Mouse (Mus musculus): ENCODE measurements around the gene Sox5.

Gene Sox5

DNA sequence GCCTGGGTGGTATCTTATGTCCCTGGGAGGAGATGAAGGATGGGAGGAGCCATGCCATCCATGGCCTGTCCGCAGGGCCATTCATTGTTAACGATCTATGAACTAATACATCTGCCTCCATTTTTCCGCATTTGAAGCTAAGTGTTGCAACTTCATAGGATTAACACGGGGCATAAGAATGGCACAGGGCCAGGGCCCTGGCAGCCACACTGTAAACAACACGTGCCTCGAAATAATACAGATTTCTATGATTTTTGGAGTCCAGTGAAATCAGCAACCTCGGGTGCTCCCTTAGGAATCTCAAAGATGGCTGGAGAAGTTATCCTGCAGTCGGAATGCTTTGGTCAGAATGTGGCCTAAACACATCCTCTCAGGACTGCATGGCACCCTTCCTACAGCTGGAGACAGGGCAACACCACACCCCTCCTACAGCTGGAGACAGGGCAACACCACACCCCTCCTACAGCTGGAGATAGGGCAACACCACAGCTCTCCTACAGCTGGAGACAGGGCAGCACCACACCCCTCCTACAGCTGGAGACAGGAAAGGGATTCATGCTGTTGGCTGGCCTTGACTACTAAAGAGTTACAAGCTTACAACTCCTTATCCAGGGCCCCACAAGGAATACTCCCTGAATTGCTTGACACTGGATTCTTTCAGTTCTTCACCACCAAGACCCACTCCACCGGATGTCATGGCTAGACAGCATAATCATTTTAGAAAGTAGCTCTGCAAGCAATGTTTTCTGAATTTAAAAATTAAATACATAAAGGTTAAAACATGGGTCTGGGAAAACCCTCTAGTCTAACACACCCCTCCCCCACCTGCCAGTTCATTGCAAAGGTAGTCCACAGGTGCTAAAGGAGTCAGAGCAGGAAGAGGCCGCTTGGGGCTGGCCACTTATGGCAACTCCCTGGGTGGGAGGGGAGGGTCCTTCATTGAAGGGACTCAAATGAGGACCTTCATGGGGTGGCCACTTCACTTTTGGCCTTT is 122.4 kb downstream of the Sox5 start:
- CTCF ChIA-PET, result no interaction called here

DNA sequence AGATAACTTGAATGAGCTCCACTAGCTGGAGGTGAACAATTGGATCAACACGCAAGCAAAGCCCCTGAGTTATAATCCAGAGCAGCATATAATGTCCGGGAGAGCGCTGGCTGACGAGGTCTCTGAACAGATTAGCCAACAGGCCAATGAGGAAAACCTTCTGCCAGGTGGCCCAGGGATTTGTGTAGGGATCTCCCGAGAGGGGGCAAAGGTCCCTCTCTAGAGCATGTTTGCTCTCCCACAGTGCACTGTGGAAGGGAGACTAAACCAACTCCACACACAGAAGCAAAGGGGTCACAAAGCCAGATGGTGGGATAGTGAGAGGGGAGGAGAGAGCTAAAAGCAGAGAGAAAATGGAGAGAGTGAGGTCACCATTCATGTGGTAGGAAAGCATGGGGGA is 128.9 kb downstream of the Sox5 start:
- CTCF ChIA-PET, result interaction anchor here (0.6 kb wide), 1 partner anchor 1145 kb away, joined by 4 read pairs; no protein-coding TSS in a partner anchor

DNA sequence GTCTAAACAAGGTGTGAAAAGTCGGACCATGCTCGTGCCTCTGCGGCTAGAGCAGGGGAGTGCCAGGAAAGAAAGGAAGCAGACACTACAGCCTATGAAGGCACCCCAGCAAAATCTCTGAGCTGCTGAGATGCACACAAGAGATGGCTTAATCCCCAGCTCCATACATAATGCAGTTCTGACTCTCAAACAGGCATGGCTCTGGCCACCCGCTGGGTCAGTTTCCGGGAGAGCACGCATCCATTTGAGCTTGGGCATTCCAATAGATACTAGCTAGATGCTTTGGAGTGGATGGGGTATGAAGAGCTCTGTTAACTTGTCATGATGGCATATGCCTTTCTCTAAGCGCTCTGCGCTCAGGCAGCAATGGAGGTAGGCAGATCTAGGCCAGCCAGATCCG is 132.9 kb downstream of the Sox5 start:
- CTCF ChIA-PET, result no interaction called here

DNA sequence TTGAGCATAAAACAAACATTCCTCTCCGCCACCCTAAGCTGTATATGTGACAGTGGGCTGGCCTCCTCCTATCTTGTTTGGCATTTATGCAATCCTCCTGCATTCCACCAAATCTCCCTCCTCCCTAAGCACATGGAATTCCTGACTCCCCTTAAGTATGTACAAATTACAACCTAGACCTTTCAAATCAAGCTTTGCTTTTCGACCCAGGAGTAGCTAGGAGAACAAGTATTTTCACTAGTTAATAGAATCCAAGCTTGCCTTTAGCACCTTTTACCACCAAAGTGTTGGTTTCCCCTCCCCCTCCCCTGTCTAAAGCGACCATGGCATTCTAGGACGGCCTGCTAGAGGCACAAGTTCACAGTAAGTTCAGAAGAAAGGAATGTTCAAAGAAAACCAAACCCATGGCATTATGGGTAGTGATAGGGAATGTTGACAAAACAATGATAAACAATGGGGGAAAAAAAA is 133.6 kb downstream of the Sox5 start:
- CTCF ChIA-PET, result no interaction called here

GRCm38 (mm10) chr6:144646331-144646730 is 135.4 kb downstream of the Sox5 start:
- CTCF ChIA-PET, result interaction anchor here (0.6 kb wide), 1 partner anchor 743 kb away, joined by 7 read pairs; no protein-coding TSS in a partner anchor

GRCm38 (mm10) chr6:144645796-144646195 is 136.0 kb downstream of the Sox5 start:
- CTCF ChIA-PET, result no interaction called here

DNA sequence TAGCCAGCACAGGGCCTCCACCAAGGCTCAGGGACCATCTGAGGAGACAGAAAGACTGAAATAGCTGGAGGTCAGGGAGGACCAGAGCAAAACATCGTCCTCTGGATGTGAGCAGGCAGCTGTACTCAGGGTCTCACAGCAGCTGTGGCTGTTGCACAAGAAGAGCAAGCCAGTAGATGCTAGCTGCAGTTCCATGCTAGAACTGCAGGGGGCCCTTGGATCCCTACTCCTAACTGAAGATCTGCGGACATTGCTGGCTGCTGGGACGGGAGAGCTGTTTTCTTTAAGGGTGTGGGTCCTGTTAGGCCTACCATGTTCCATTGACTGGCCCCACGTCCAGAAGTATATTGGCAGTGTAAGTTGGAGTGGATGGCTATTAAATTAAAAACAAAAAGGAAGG is 137.1 kb downstream of the Sox5 start:
- CTCF ChIA-PET, result no interaction called here

DNA sequence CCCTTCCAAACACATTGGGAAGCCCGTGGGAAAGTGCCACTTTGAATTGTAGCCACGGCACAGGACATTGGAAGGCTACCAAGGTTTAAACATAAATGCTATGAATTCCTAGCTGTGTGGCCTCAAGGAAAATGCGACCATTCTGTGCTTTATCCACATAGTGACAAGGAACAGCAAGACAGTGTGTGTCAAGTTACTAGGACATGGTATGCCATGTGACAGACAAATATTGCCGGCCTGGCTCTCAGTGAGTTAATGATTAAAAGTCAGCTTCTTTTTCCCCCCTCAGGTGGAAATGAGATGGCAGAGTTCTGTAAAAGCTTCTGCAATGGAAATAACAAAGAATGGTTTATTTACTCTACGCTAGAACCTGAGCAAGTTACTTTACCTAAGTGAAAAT is 138.2 kb downstream of the Sox5 start:
- CTCF ChIA-PET, result no interaction called here

DNA sequence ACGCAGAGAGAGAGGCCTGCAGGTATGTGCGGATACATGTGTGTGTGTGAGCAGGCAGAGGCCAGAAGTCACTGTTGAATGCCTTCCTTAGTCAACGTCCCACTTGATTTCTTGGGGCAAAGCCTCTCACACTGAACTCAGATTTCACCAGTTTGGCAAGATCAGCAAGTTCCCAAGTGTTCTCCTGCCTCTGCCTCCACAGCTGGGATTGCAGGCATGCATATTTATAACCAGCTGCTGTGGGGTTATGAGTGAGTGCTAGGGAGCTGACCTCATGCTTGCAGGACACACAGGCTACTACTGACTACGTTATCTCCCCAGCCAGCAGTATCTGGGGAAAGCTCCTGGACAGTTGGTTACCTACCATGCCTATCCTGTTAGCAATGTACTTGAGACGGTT is 139.9 kb downstream of the Sox5 start:
- CTCF ChIA-PET, result no interaction called here

DNA sequence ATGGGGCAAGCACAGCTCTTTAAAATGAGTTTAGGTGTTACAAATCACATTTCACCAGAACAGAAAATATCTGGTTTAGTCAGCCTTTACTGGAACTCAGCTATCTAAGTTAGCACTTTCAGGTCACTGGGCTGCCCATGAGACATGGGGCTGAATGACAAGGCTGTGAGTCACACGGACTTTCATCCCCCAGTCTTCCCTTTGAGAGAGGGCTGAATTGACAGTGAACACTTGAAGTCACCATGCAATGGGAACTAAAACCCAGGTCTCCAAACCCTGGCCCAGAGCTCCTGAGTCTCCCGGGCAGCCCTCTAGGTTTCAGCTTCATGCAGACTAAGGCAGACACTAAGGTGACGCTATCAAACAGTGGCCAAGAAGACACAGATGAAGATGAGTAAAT is 141.2 kb downstream of the Sox5 start:
- CTCF ChIA-PET, result no interaction called here

DNA sequence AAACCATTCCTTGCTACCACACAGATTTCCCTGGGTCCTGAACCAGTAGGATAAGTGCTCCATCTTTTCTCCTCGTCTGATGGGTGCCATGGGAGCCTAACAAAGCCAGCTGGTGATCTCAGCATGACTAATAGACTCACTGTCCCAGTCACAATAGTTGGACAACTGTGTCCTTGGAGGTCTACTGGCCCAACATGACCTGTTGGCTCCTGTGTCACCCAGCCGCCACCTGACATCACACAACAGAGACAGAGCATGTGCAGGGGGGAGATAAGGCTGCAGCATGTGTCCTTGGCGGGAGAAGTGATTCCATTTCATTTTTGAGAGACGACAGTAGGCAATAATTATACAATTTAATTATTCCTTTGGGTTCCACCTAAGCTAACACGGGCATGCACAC is 143.2 kb downstream of the Sox5 start:
- CTCF ChIA-PET, result interaction anchor here (0.6 kb wide), 1 partner anchor 715 kb away, joined by 7 read pairs; no protein-coding TSS in a partner anchor

DNA sequence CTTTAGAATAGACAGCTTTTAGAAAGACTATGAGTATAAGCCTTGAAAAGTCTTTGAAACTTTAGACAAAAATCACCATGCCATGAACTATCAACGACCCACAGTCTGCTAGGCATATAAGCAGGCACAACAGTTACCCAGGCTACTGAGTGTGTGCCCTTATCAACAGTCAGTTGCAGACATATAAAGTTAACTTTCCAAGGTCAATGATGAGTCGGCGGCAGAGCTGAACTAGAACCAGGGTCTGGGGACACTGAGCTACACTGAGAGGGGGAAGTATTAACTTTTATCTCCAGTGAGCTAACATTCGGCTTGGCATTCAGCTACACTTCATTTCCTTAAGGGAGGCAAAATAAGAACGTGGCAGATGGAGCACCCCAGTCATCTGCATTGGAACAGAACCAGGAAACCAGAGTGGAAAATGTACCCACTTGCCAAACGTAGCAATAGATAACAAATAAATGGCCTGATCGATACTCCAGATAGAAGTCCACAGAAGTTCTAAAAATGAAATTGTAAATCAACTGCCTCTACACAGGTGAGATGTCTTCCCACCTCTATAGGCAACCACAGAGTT is 154.2 kb downstream of the Sox5 start:
- CTCF ChIA-PET, result no interaction called here

DNA sequence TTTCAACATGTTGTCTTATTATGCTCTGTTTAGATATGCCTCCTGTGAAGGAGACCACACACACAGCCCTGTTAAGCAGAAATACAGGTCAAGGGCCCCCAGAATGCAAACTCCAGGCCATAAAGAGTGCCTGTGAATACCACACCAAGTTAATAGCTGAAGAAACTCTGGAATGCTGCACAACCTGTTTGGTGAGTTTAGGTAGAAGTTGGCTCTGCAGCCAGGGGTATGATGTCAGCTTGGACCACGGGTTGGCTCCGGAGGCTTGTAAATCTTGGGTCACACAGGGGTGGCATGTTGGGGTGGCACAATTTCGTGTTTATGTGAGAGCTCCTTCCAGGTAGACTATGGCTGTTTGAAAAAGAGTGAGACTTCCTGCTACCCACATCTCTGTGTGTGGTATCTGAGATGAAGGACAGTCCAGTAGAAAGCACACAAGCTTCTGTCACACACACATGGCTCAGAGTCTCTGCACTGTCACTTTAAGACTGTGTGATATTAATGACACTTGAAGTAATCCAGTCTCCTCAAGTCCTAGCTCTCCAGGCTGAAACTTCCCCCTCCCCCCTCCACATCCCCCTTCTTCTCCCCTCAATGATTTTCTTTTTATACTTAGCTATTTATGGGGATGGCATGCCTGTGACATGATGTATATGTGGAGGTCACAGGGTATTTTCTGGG is 160.5 kb downstream of the Sox5 start:
- CTCF ChIA-PET, result interaction anchor here (0.6 kb wide), 1 partner anchor 61 kb away, joined by 4 read pairs; no protein-coding TSS in a partner anchor

DNA sequence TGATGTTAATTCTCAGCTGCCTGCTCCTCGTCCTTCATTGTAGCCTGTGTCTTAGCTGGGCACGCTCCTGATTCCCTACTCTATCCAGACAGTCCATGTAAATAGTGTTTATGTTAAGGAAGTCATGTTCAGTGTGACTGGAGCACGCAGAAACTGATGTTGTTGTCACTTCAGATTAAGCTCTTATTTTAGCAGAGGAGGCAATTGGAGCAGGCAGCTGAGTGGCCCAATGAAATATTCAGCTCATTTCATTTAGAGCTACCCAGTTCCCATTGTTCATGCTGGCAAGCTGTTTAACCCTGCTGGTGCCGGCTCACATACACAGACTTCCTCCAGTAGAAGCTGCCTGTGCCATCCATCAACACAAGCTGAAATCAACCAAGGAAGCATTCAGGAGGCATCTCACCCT is 170.4 kb downstream of the Sox5 start:
- CTCF ChIA-PET, result no interaction called here

DNA sequence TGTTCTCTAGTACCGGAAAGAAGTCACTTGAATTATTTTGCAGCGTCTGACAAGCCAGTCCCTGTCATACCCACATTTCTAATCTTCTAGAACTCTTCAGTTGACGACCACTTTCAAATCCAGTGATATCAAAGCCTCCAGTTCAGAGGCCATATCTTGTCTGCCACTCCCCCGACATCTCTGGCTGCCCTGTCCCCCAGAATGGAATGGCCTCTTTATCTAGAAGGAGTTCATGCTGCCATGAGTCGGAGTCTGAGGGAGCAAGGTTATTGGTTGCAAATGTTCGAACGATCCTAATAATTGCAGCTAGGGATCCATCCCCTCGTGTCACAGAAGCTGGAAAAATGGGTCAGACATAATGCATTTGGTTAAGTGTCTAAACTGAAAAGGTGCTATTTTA is 170.9 kb downstream of the Sox5 start:
- CTCF ChIA-PET, result no interaction called here

- CTCF ChIA-PET, result no interaction called here
Measured at GRCm38 (mm10) chr6:144602883-144603282, 178.9 kb downstream of the Sox5 start.

DNA sequence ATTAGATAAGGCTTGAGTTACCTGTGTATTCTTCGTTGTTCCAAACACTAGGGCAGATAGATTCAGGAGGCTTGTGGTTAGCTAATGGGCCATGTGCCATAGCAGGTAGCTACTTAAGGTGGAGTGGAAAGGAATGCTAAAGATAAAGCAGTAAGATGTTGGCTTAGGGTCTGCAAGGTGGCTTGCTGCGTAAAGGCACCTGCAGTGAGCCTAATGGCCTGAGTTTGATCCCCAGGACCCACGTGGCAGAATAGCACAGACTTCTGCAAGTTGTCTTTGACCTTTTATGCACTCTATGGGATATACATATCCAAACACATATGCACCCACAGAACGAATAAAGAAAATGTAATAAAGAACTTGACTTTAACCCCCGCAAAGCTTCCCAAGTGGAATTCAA is 181.4 kb downstream of the Sox5 start:
- CTCF ChIA-PET, result no interaction called here

DNA sequence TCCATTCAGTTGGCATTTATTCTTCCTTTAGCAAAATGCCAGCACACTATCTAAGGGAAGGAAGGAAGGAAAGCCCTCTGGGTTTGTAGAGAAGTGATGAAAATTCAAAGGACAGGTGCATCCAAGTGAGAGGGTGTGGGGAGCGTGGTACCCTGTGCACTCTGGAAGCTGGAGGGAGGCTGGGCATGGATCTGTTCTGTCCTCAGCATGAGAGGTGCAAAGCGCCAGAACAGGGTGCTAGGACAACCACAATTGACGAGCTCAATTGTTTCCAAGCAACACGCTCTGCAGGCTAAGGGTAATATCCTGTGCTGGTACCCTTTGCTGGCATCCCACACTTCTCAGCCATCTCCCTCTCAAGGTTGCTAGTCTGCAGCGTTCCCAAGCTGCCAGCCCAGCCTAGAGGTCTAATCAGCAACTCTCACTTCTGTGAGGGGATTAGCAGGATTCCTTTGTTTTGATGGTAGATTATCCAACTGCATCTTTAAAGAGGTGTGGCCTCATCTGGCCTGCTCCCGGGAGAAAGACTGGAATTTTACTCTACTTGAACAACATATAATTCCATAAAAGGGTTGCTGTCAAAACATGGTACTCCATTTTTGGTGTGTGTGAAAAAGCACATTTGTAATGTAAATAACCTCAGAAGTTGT is 183.3 kb downstream of the Sox5 start:
- CTCF ChIA-PET, result no interaction called here

- CTCF ChIA-PET, result no interaction called here
Measured at GRCm38 (mm10) chr6:144596536-144597210, 185.1 kb downstream of the Sox5 start.

DNA sequence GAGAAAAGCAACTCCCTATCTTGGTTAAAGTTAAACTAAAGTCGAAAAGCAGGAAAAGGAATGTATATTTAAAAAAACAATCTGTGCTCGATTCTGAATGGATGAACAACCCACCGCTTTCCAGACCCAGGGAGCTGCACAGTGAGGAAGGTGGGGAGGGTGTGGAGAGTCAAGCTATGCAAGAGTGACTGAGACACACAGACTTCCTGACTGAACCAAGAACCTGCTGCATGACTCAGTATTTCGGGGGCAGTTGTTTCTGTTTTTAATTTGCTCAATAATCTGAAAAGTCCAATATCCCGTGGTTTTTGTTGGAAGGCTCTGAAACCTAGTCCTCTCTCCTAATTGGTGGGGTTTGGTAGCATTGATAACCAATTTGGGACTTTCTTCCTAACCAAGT is 196.9 kb downstream of the Sox5 start:
- CTCF ChIA-PET, result no interaction called here

GRCm38 (mm10) chr6:144584074-144584840 is 197.5 kb downstream of the Sox5 start:
- CTCF ChIA-PET, result no interaction called here
